Mouse (Mus musculus): ENCODE measurements around the gene Pygo2. TPM values are rescaled to one million over a fixed set of nuclear protein-coding genes. Genes with fewer than 3 reads are reported as not detected.

The Pygo2 gene
- polyA plus RNA-seq (2012; rRNA removed; ENCODE audit: low replicate concordance), result 36.0 and 171 TPM in 2 replicates

DNA sequence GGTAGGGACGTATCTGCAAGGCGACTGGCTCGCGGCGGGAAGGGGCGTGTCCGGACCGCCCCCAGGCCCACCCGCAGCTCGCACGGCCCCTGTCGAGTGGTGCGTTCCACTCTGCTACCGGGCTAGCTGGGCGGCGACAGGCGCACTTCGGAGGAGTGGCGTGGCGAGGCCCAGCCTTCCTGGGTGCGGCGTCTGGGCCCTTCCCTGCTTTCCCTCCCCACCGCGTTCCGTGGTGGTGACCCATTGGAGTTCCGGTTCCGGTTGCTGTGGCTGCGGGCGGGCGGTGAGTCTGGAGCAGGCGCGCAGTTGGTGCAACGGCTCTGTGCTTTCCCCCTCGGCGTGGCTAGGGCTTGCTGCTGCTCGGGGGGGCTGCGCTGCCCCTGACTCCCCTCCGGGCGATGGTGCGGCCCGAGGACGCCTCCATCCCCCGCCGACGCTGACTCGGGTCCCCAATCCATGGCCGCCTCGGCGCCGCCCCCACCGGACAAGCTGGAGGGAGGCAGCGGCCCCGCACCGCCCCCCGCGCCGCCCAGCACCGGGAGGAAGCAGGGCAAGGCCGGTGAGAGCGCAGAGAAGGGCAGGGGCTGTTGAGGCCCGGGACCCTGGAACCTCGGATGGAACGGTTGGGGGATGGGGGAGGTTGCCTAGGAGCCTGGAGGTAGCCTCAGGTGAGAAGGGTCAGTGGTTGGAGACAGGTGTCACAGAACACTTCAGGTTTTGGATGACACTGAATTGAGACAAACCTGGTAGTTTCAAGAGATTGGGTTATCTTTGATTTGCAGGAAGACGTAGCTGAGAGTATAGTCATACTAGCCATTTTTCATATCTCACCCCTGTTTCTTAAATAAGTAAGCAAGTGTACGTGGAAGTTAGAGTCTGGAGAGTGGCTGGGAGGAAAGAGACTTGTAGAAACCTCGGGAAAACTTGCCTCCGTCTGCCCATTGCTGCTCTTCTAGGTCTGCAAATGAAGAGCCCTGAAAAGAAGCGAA is at the start of gene Pygo2:
Gene Pygo2 (plus strand): TSS at position 44 of the 989 bp plus-strand sequence.

GRCm38 (mm10) chr3:89394006-89394893 is 35.8 kb upstream of the Pygo2 start, which contains the start of gene Zbtb7b:
Zbtb7b (minus strand) TSS chr3:89394776.

GRCm38 (mm10) chr3:89402693-89403092 is 27.3 kb upstream of the Pygo2 start, which contains the start of gene Lenep:
Lenep (minus strand) TSS chr3:89402793.

GRCm38 (mm10) chr3:89411490-89412393 is 18.3 kb upstream of the Pygo2 start, which contains the start of gene Flad1:
Flad1 (minus strand) TSS chr3:89411870.

DNA sequence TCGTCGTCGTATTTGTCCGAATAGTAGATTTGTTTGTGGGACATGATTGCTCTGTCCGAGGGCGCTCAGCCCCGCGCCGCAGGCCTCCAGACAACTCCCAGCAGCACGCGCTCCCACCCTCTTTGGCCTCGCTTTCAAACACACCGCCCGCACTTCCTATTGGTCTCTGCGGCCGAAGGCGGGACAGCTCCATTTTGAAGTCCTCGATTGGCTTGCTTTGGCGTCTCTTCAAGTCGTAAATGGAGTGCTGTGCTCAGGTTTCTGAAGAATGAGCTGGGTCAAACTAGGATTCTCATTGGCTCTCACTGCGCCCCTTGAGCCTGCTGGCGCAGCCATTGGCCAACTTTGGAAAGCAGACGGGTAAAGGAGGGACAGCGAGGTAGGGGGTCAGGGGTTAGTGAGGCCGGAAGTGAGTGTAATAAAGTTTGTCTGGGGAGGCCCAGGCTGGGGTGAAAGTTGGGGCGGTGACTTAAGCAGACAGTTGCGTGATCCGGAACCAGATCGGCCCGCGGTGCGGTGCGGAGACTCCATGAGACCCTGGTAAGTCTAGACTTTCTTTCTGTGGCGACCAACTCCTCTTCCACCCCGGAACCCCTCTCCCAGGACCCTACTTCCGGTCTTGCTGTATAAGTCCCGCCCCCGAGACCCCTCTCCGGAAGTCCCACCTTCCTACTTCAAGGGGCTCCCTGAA is 11.7 kb upstream of the Pygo2 start, which contains the start of the genes Cks1b and Shc1:
Gene Cks1b (minus strand): TSS at position 214 of the 691 bp plus-strand sequence.
Gene Shc1 (plus strand): TSS at position 274 of the 691 bp plus-strand sequence.

GRCm38 (mm10) chr3:89436176-89437113 is 6.4 kb downstream of the Pygo2 start, which contains the start of gene Pbxip1:
Pbxip1 (plus strand) TSS chr3:89436706.

GRCm38 (mm10) chr3:89454401-89455177 is 24.6 kb downstream of the Pygo2 start, which contains the start of gene Pmvk:
Pmvk (plus strand) TSS chr3:89454541.

Other genes with a start within 250 kb of the Pygo2 start
- gene Fam189b, start 247.1 kb upstream of the Pygo2 start, polyA plus RNA-seq (2012; rRNA removed; ENCODE audit: low replicate concordance), result 60.1 and 120 TPM in 2 replicates
- gene Gba, start 227.3 kb upstream of the Pygo2 start, polyA plus RNA-seq (2012; rRNA removed; ENCODE audit: low replicate concordance), result 64.0 and 119 TPM in 2 replicates
- 50.0 and 62.6 TPM in 2 replicates for gene Thbs3, start 215.0 kb upstream of the Pygo2 start, polyA plus RNA-seq (2012; rRNA removed; ENCODE audit: low replicate concordance)
- gene Mtx1, start 203.1 kb upstream of the Pygo2 start, polyA plus RNA-seq (2012; rRNA removed; ENCODE audit: low replicate concordance), result 162 and 208 TPM in 2 replicates
- 12.4 and 14.5 TPM in 2 replicates for gene Muc1, start 201.2 kb upstream of the Pygo2 start, polyA plus RNA-seq (2012; rRNA removed; ENCODE audit: low replicate concordance)
- 189 and 281 TPM in 2 replicates for gene Krtcap2, start 184.2 kb upstream of the Pygo2 start, polyA plus RNA-seq (2012; rRNA removed; ENCODE audit: low replicate concordance)
- gene Trim46, start 183.9 kb upstream of the Pygo2 start, polyA plus RNA-seq (2012; rRNA removed; ENCODE audit: low replicate concordance), result 10.8 and 22.3 TPM in 2 replicates
- 493 and 778 TPM in 2 replicates for gene Dpm3, start 170.9 kb upstream of the Pygo2 start, polyA plus RNA-seq (2012; rRNA removed; ENCODE audit: low replicate concordance)
- gene Slc50a1, start 159.6 kb upstream of the Pygo2 start, polyA plus RNA-seq (2012; rRNA removed; ENCODE audit: low replicate concordance), result 258 and 285 TPM in 2 replicates
- gene Efna1, start 149.1 kb upstream of the Pygo2 start, polyA plus RNA-seq (2012; rRNA removed; ENCODE audit: low replicate concordance), result 35.6 and 37.1 TPM in 2 replicates
- 8.6 and 12.4 TPM in 2 replicates for gene Efna3, start 107.2 kb upstream of the Pygo2 start, polyA plus RNA-seq (2012; rRNA removed; ENCODE audit: low replicate concordance)
- 6.3 and 14.3 TPM in 2 replicates for gene Efna4, start 92.2 kb upstream of the Pygo2 start, polyA plus RNA-seq (2012; rRNA removed; ENCODE audit: low replicate concordance)
- gene Adam15, start 80.2 kb upstream of the Pygo2 start, polyA plus RNA-seq (2012; rRNA removed; ENCODE audit: low replicate concordance), result 232 and 296 TPM in 2 replicates
- 2.8 and 6.0 TPM in 2 replicates for gene Dcst2, start 68.2 kb upstream of the Pygo2 start, polyA plus RNA-seq (2012; rRNA removed; ENCODE audit: low replicate concordance)
- 1.5 and 1.9 TPM in 2 replicates for gene Dcst1, start 65.0 kb upstream of the Pygo2 start, polyA plus RNA-seq (2012; rRNA removed; ENCODE audit: low replicate concordance)
- 77.1 and 147 TPM in 2 replicates for gene Zbtb7b, start 35.4 kb upstream of the Pygo2 start, polyA plus RNA-seq (2012; rRNA removed; ENCODE audit: low replicate concordance)
- 2.2 TPM in 1 of 2 replicates, not detected in the other for gene Lenep, start 27.4 kb upstream of the Pygo2 start, polyA plus RNA-seq (2012; rRNA removed; ENCODE audit: low replicate concordance)
- 50.9 and 64.9 TPM in 2 replicates for gene Flad1, start 18.3 kb upstream of the Pygo2 start, polyA plus RNA-seq (2012; rRNA removed; ENCODE audit: low replicate concordance)
- gene Cks1b, start 11.8 kb upstream of the Pygo2 start, polyA plus RNA-seq (2012; rRNA removed; ENCODE audit: low replicate concordance), result 18.1 and 21.4 TPM in 2 replicates
- gene Shc1, start 11.8 kb upstream of the Pygo2 start, polyA plus RNA-seq (2012; rRNA removed; ENCODE audit: low replicate concordance), result 96.7 and 114 TPM in 2 replicates
- gene Pbxip1, start 6.5 kb downstream of the Pygo2 start, polyA plus RNA-seq (2012; rRNA removed; ENCODE audit: low replicate concordance), result 54.5 and 82.1 TPM in 2 replicates
- gene Pmvk, start 24.3 kb downstream of the Pygo2 start, polyA plus RNA-seq (2012; rRNA removed; ENCODE audit: low replicate concordance), result 44.4 and 46.6 TPM in 2 replicates
- gene Kcnn3, start 90.0 kb downstream of the Pygo2 start, polyA plus RNA-seq (2012; rRNA removed; ENCODE audit: low replicate concordance), result 4.8 and 5.5 TPM in 2 replicates